Mouse (Mus musculus): ENCODE measurements around the gene Tsks. TPM values are rescaled to one million over a fixed set of nuclear protein-coding genes. Genes with fewer than 3 reads are reported as not detected.

Tsks gene
- polyA plus RNA-seq, 1 experiment from 2014 or later = not detected

Other genes with a start within 250 kb of the Tsks start
- gene Izumo2, start 234.5 kb upstream of the Tsks start, polyA plus RNA-seq (2015; fragmentation: Nextera tagmentation; extraction: Ambion mirVana) = not detected in 2 replicates
- gene Vrk3, start 194.8 kb upstream of the Tsks start, polyA plus RNA-seq (2015; fragmentation: Nextera tagmentation; extraction: Ambion mirVana) = 28.1 and 30.0 TPM in 2 replicates
- gene Zfp473, start 192.2 kb upstream of the Tsks start, polyA plus RNA-seq (2015; fragmentation: Nextera tagmentation; extraction: Ambion mirVana) = 0.94 and 1.0 TPM in 2 replicates
- 48.8 and 51.2 TPM in 2 replicates for gene Nup62, start 127.1 kb upstream of the Tsks start, polyA plus RNA-seq (2015; fragmentation: Nextera tagmentation; extraction: Ambion mirVana)
- 0.35 and 0.46 TPM in 2 replicates for gene Il4i1, start 126.8 kb upstream of the Tsks start, polyA plus RNA-seq (2015; fragmentation: Nextera tagmentation; extraction: Ambion mirVana)
- 7.5 and 9.2 TPM in 2 replicates for gene Atf5, start 126.5 kb upstream of the Tsks start, polyA plus RNA-seq (2015; fragmentation: Nextera tagmentation; extraction: Ambion mirVana)
- gene Akt1s1, start 94.2 kb upstream of the Tsks start, polyA plus RNA-seq (2015; fragmentation: Nextera tagmentation; extraction: Ambion mirVana) = 27.7 and 32.3 TPM in 2 replicates
- gene Tbc1d17, start 94.1 kb upstream of the Tsks start, polyA plus RNA-seq (2015; fragmentation: Nextera tagmentation; extraction: Ambion mirVana) = 26.1 and 29.4 TPM in 2 replicates
- 23.8 and 28.9 TPM in 2 replicates for gene Pnkp, start 86.1 kb upstream of the Tsks start, polyA plus RNA-seq (2015; fragmentation: Nextera tagmentation; extraction: Ambion mirVana)
- gene Ptov1, start 73.4 kb upstream of the Tsks start, polyA plus RNA-seq (2015; fragmentation: Nextera tagmentation; extraction: Ambion mirVana) = 54.1 and 59.1 TPM in 2 replicates
- 46.8 and 56.2 TPM in 2 replicates for gene Med25, start 50.5 kb upstream of the Tsks start, polyA plus RNA-seq (2015; fragmentation: Nextera tagmentation; extraction: Ambion mirVana)
- 6.7 and 6.9 TPM in 2 replicates for gene Fuz, start 47.1 kb upstream of the Tsks start, polyA plus RNA-seq (2015; fragmentation: Nextera tagmentation; extraction: Ambion mirVana)
- 69.1 and 70.9 TPM in 2 replicates for gene Ap2a1, start 13.7 kb upstream of the Tsks start, polyA plus RNA-seq (2015; fragmentation: Nextera tagmentation; extraction: Ambion mirVana)
- gene Cpt1c, start 31.6 kb downstream of the Tsks start, polyA plus RNA-seq (2015; fragmentation: Nextera tagmentation; extraction: Ambion mirVana) = 1.5 and 1.6 TPM in 2 replicates
- 111 and 114 TPM in 2 replicates for gene Prmt1, start 43.4 kb downstream of the Tsks start, polyA plus RNA-seq (2015; fragmentation: Nextera tagmentation; extraction: Ambion mirVana)
- 39.4 and 47.2 TPM in 2 replicates for gene Irf3, start 54.4 kb downstream of the Tsks start, polyA plus RNA-seq (2015; fragmentation: Nextera tagmentation; extraction: Ambion mirVana)
- 12.3 and 13.7 TPM in 2 replicates for gene Bcl2l12, start 55.5 kb downstream of the Tsks start, polyA plus RNA-seq (2015; fragmentation: Nextera tagmentation; extraction: Ambion mirVana)
- 10.4 and 11.9 TPM in 2 replicates for gene Scaf1, start 73.2 kb downstream of the Tsks start, polyA plus RNA-seq (2015; fragmentation: Nextera tagmentation; extraction: Ambion mirVana)
- 20.8 and 23.6 TPM in 2 replicates for gene Rras, start 74.8 kb downstream of the Tsks start, polyA plus RNA-seq (2015; fragmentation: Nextera tagmentation; extraction: Ambion mirVana)
- 2.1 and 2.3 TPM in 2 replicates for gene Prr12, start 109.7 kb downstream of the Tsks start, polyA plus RNA-seq (2015; fragmentation: Nextera tagmentation; extraction: Ambion mirVana)
- gene Nosip, start 119.2 kb downstream of the Tsks start, polyA plus RNA-seq (2015; fragmentation: Nextera tagmentation; extraction: Ambion mirVana) = 25.9 and 27.4 TPM in 2 replicates
- 8.5 and 9.0 TPM in 2 replicates for gene Prrg2, start 119.5 kb downstream of the Tsks start, polyA plus RNA-seq (2015; fragmentation: Nextera tagmentation; extraction: Ambion mirVana)
- gene Rcn3, start 149.0 kb downstream of the Tsks start, polyA plus RNA-seq (2015; fragmentation: Nextera tagmentation; extraction: Ambion mirVana) = 26.3 and 26.6 TPM in 2 replicates
- gene Fcgrt, start 160.6 kb downstream of the Tsks start, polyA plus RNA-seq (2015; fragmentation: Nextera tagmentation; extraction: Ambion mirVana) = 43.6 and 51.2 TPM in 2 replicates
- 673 and 768 TPM in 2 replicates for gene Rps11, start 181.2 kb downstream of the Tsks start, polyA plus RNA-seq (2015; fragmentation: Nextera tagmentation; extraction: Ambion mirVana)
- 534 and 633 TPM in 2 replicates for gene Rpl13a, start 185.6 kb downstream of the Tsks start, polyA plus RNA-seq (2015; fragmentation: Nextera tagmentation; extraction: Ambion mirVana)
- 0.10 TPM in 1 of 2 replicates, not detected in the other for gene Gm45713, start 193.0 kb downstream of the Tsks start, polyA plus RNA-seq (2015; fragmentation: Nextera tagmentation; extraction: Ambion mirVana)
- gene Flt3l, start 193.2 kb downstream of the Tsks start, polyA plus RNA-seq (2015; fragmentation: Nextera tagmentation; extraction: Ambion mirVana) = 3.4 and 3.7 TPM in 2 replicates
- 42.2 and 46.8 TPM in 2 replicates for gene Pih1d1, start 211.1 kb downstream of the Tsks start, polyA plus RNA-seq (2015; fragmentation: Nextera tagmentation; extraction: Ambion mirVana)
- 31.4 and 32.6 TPM in 2 replicates for gene Aldh16a1, start 211.4 kb downstream of the Tsks start, polyA plus RNA-seq (2015; fragmentation: Nextera tagmentation; extraction: Ambion mirVana)
- not detected in 2 replicates for gene Slc17a7, start 220.7 kb downstream of the Tsks start, polyA plus RNA-seq (2015; fragmentation: Nextera tagmentation; extraction: Ambion mirVana)
- gene Gfy, start 236.4 kb downstream of the Tsks start, polyA plus RNA-seq (2015; fragmentation: Nextera tagmentation; extraction: Ambion mirVana) = not detected in 2 replicates
- gene Pth2, start 237.8 kb downstream of the Tsks start, polyA plus RNA-seq (2015; fragmentation: Nextera tagmentation; extraction: Ambion mirVana) = not detected in 2 replicates